Mouse (Mus musculus) ES-Bruce4 (cell line): ENCODE measurements at regions not wholly inside any gene's neighbourhood (a gene's known extent, or its start where the extent isn't known, plus 50 kb on each side); places are given as distances from the start of the nearest gene placed in this dataset.

ENCODE experiments used
- H3K27ac ChIP-seq: 2 replicates; pipeline ENCODE4 v1.5.1; 2012; ENCODE audit warnings: low read length, inconsistent platforms; ENCODE audit not compliant: insufficient read depth
- H3K27me3 ChIP-seq: 2 replicates; pipeline ENCODE4 v1.6.1; 2012; ENCODE audit warnings: mild to moderate bottlenecking, low read length, inconsistent platforms; ENCODE audit not compliant: control insufficient read depth, poor library complexity, insufficient read depth, severe bottlenecking
- H3K36me3 ChIP-seq: 2 replicates; pipeline ENCODE4 v1.6.1; 2012; ENCODE audit warnings: inconsistent platforms, mild to moderate bottlenecking, low read length, moderate library complexity; ENCODE audit not compliant: control insufficient read depth, poor library complexity, insufficient read depth, severe bottlenecking
- H3K4me1 ChIP-seq: one replicate; pipeline ENCODE4 v1.8.1; 2011; ENCODE audit warnings: low read length; ENCODE audit not compliant: control insufficient read depth, insufficient read depth
- H3K4me3 ChIP-seq: 2 replicates; pipeline ENCODE4 v1.5.1; 2011; ENCODE audit warnings: low read depth, mild to moderate bottlenecking, low read length
- H3K9ac ChIP-seq: 2 replicates; pipeline ENCODE4 v1.6.1; 2012; ENCODE audit warnings: low read depth, mild to moderate bottlenecking, inconsistent platforms; ENCODE audit not compliant: poor library complexity, severe bottlenecking
- H3K9me3 ChIP-seq: replicated peaks from 2 replicates; pipeline ENCODE4 v1.6.1; 2012; ENCODE audit warnings: mild to moderate bottlenecking, low read length, inconsistent platforms; ENCODE audit not compliant: control insufficient read depth, poor library complexity, insufficient read depth, severe bottlenecking
- CTCF ChIP-seq: IDR thresholded peaks from one replicate; pipeline ENCODE4 v1.8.1; 2011; ENCODE audit warnings: low read depth, low read length
- EP300 ChIP-seq: IDR thresholded peaks from 2 replicates; pipeline ENCODE4 v1.6.1; 2011; ENCODE audit warnings: low read depth, low read length; ENCODE audit not compliant: insufficient read depth
- POLR2A ChIP-seq: IDR thresholded peaks from one replicate; pipeline ENCODE4 v1.8.1; 2011; ENCODE audit warnings: low read length; ENCODE audit not compliant: insufficient read depth

- Histone ChIP-seq H3K9ac (no peak overlapping the region), H3K27me3 (no peaks in the 10 kb centered on the region), H3K9me3 (no peaks in the 10 kb centered on the region), H3K4me3 (no peak overlapping the region), H3K4me1 (no peaks in the 10 kb centered on the region), H3K36me3 (no peaks in the 10 kb centered on the region), H3K27ac (no peak overlapping the region)
- TF ChIP-seq POLR2A (no peak), CTCF (no peak)
Observed at GRCm38 (mm10) chr10:98646311-98646999, 267.8 kb upstream of the Atp2b1 start.

GRCm38 (mm10) chr10:98648710-98649245 lies 265.4 kb upstream of the Atp2b1 start:
- Histone ChIP-seq H3K9ac (no peak overlapping the region), H3K4me1 (no peaks in the 10 kb centered on the region), H3K27ac (no peak overlapping the region), H3K36me3 (no peaks in the 10 kb centered on the region), H3K4me3 (no peak overlapping the region), H3K27me3 (no peaks in the 10 kb centered on the region), H3K9me3 (no peaks in the 10 kb centered on the region)
- TF ChIP-seq EP300, result no peak
- TF ChIP-seq POLR2A, result no peak
- TF ChIP-seq CTCF, result no peak

- TF ChIP-seq CTCF (no peak), EP300 (no peak)
- Histone ChIP-seq H3K36me3 (no peaks in the 10 kb centered on the region), H3K9me3 (no peaks in the 10 kb centered on the region), H3K9ac (no peak overlapping the region), H3K27me3 (no peaks in the 10 kb centered on the region), H3K4me1 (no peaks in the 10 kb centered on the region), H3K27ac (no peak overlapping the region), H3K4me3 (no peak overlapping the region)
Observed at GRCm38 (mm10) chr10:98650533-98650932, 263.7 kb upstream of the Atp2b1 start.

- Histone ChIP-seq H3K9ac (no peak overlapping the region), H3K4me3 (no peak overlapping the region), H3K27me3 (no peaks in the 10 kb centered on the region), H3K9me3 (no peaks in the 10 kb centered on the region), H3K27ac (no peak overlapping the region), H3K36me3 (no peaks in the 10 kb centered on the region), H3K4me1 (no peaks in the 10 kb centered on the region)
- TF ChIP-seq EP300, result no peak
- TF ChIP-seq POLR2A, result no peak
- no peak for TF ChIP-seq CTCF
Observed at GRCm38 (mm10) chr10:98651127-98651526, 263.1 kb upstream of the Atp2b1 start.

- Histone ChIP-seq H3K4me1 (no peaks in the 10 kb centered on the region), H3K9me3 (no peaks in the 10 kb centered on the region), H3K9ac (no peak overlapping the region), H3K27ac (no peak overlapping the region), H3K4me3 (no peak overlapping the region), H3K27me3 (no peaks in the 10 kb centered on the region), H3K36me3 (no peaks in the 10 kb centered on the region)
- TF ChIP-seq CTCF (no peak), POLR2A (no peak), EP300 (no peak)
Observed at GRCm38 (mm10) chr10:98651599-98651998, 262.6 kb upstream of the Atp2b1 start.

GRCm38 (mm10) chr10:98652084-98652483 lies 262.1 kb upstream of the Atp2b1 start:
- Histone ChIP-seq H3K9me3 (no peaks in the 10 kb centered on the region), H3K27me3 (no peaks in the 10 kb centered on the region), H3K9ac (no peak overlapping the region), H3K4me1 (no peaks in the 10 kb centered on the region), H3K4me3 (no peak overlapping the region), H3K27ac (no peak overlapping the region), H3K36me3 (no peaks in the 10 kb centered on the region)
- TF ChIP-seq POLR2A (no peak), EP300 (no peak)
